Mouse (Mus musculus): Measurements from ENCODE around the gene Dcaf5.

DNA sequence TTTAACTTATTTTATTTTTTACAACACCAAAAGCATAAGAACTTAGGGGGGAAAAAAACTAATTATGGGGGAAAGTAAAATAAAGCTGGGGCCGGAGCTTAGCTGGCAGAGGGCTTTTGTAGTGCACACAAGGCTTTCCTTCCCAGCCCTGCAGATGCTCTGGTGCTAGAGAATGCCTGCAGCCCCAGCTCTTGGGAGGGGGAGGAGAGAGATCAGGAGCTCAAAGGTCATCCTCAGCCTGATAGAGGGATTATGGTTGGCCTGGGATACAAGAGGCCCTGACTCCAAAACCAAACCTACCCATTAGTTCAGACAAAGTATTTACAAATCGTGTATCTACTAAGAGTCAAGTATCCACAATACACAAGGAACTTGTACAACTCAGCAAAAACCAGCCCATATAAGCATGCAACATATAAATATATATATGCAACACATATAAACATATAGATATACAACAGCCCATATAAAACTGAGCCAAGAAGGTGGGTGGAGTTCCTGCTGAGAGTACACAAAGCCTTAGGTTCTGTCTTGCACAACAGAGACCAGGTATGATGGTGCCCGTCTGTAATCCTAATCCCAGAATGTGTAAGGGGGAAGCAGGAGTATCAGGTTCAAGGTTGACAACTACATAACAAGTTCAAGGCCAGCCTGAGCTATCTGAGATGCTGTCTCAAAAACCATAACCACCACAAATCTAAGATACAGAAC, 124.3 kb downstream of the Dcaf5 start:
- TF ChIP-seq CTCF (IDR thresholded peaks at IDR 0.05) (no peak), POLR2A (IDR thresholded peaks at IDR 0.05; ENCODE audit: insufficient read depth, low read depth, low read length) (no peak)
